Mouse (Mus musculus) cortical plate, adult 2 months (tissue): ENCODE results near the gene Fgfr2. TPM values are rescaled to one million over a fixed set of nuclear protein-coding genes. Genes with fewer than 3 reads are reported as not detected.

Experiments
- H3K27ac ChIP-seq: fragments of 200-500 bp; 2 replicates; pipeline ENCODE4 v1.5.1; 2012; ENCODE audit warnings: low read length, control low read depth, inconsistent platforms; ENCODE audit not compliant: insufficient read depth
- H3K4me1 ChIP-seq: fragments of 200-500 bp; 2 replicates; pipeline ENCODE4 v1.6.1; 2011; ENCODE audit warnings: low read length; ENCODE audit not compliant: control insufficient read depth, insufficient read depth
- H3K4me3 ChIP-seq: fragments of 200-500 bp; 2 replicates; pipeline ENCODE4 v1.5.1; 2011; ENCODE audit warnings: mild to moderate bottlenecking, low read length, control low read depth; ENCODE audit not compliant: insufficient read depth
- CTCF ChIP-seq: fragments of 200-500 bp; IDR thresholded peaks from 2 replicates; pipeline ENCODE4 v1.5.1; 2011; ENCODE audit warnings: mild to moderate bottlenecking, control low read depth, low read length; ENCODE audit not compliant: insufficient read depth; ENCODE audit errors: extremely low read depth
- POLR2A ChIP-seq: fragments of 200-500 bp; IDR thresholded peaks from 2 replicates; pipeline ENCODE4 v1.6.1; 2011; ENCODE audit warnings: mild to moderate bottlenecking, low read length, control low read depth; ENCODE audit not compliant: insufficient read depth; ENCODE audit errors: extremely low read depth
- polyA plus RNA-seq: library from polyadenylated mRNA; depleted of rRNA; stranded (reverse); fragments of >200 nt; gene quantifications from 2 replicates; pipeline ENCODE4 v1.2.3, GENCODE M21; 2012

Gene Fgfr2
- polyA plus RNA-seq, 1 experiment = 50.4 TPM

- peak; percentile 35; the same call in 1 of the 2 replicates for TF ChIP-seq CTCF
- TF ChIP-seq POLR2A = no peak
- Histone ChIP-seq H3K4me1 (peaks cover 3% of the 10 kb centered on the region; the same call in 1 of the 2 replicates), H3K27ac (no peak overlapping the region), H3K4me3 (no peak overlapping the region)
Measured at GRCm38 (mm10) chr7:132898234-132898633, 224.9 kb downstream of the Fgfr2 start.

- Histone ChIP-seq H3K4me3 (no peak overlapping the region), H3K4me1 (peaks cover 3% of the 10 kb centered on the region; the same call in 1 of the 2 replicates), H3K27ac (no peak overlapping the region)
- TF ChIP-seq POLR2A (no peak), CTCF (no peak)
Measured at GRCm38 (mm10) chr7:132897258-132897657, 225.9 kb downstream of the Fgfr2 start.

- Histone ChIP-seq H3K27ac (no peak overlapping the region), H3K4me3 (no peak overlapping the region), H3K4me1 (peaks cover 3% of the 10 kb centered on the region; the same call in 1 of the 2 replicates)
- no peak for TF ChIP-seq CTCF
- no peak for TF ChIP-seq POLR2A
Measured at GRCm38 (mm10) chr7:132896206-132896815, 226.8 kb downstream of the Fgfr2 start.

- no peak overlapping the region for H3K27ac ChIP-seq
- no peak for TF ChIP-seq POLR2A
- no peak for TF ChIP-seq CTCF
- H3K4me1 ChIP-seq = peaks cover 3% of the 10 kb centered on the region; the same call in 1 of the 2 replicates
- H3K4me3 ChIP-seq = no peak overlapping the region
Measured at GRCm38 (mm10) chr7:132894841-132895555, 228.2 kb downstream of the Fgfr2 start.

- H3K27ac ChIP-seq = no peak overlapping the region
- peaks cover 3% of the 10 kb centered on the region; the same call in 1 of the 2 replicates for H3K4me1 ChIP-seq
- no peak overlapping the region for H3K4me3 ChIP-seq
- no peak for TF ChIP-seq CTCF
- TF ChIP-seq POLR2A = no peak
Measured at GRCm38 (mm10) chr7:132893336-132893735, 229.8 kb downstream of the Fgfr2 start.

GRCm38 (mm10) chr7:132892806-132893205 is 230.3 kb downstream of the Fgfr2 start:
- no peak for TF ChIP-seq CTCF
- TF ChIP-seq POLR2A = no peak
- H3K4me3 ChIP-seq = no peak overlapping the region
- peaks cover 3% of the 10 kb centered on the region; the same call in 1 of the 2 replicates for H3K4me1 ChIP-seq
- no peak overlapping the region for H3K27ac ChIP-seq

- no peak overlapping the region for H3K4me3 ChIP-seq
- H3K4me1 ChIP-seq = peaks cover 3% of the 10 kb centered on the region; the same call in 1 of the 2 replicates
- no peak for TF ChIP-seq POLR2A
- TF ChIP-seq CTCF = no peak
- no peak overlapping the region for H3K27ac ChIP-seq
Measured at GRCm38 (mm10) chr7:132892311-132892661, 230.9 kb downstream of the Fgfr2 start.

GRCm38 (mm10) chr7:132891561-132892310 is 231.4 kb downstream of the Fgfr2 start:
- Histone ChIP-seq H3K4me3 (no peak overlapping the region), H3K27ac (no peak overlapping the region)

GRCm38 (mm10) chr7:132890201-132890600 is 232.9 kb downstream of the Fgfr2 start:
- Histone ChIP-seq H3K27ac (no peak overlapping the region), H3K4me1 (no peaks in the 10 kb centered on the region), H3K4me3 (no peak overlapping the region)
- TF ChIP-seq POLR2A (no peak), CTCF (no peak)

More at GRCm38 (mm10) chr7:132891561-132892310, 231.4 kb downstream of the Fgfr2 start:
- H3K4me1 ChIP-seq = peaks cover 3% of the 10 kb centered on the region; the same call in 1 of the 2 replicates
- TF ChIP-seq POLR2A (no peak), CTCF (no peak)
